Mouse (Mus musculus) kidney, postnatal 14 days (tissue): ENCODE measurements around the gene Mvk.
A peak's percentile ranks its signal among the peaks of the same experiment; 100 is the strongest.

Source experiments
- DNase-seq: peaks from one replicate; pipeline ENCODE4 v3.0.0; 2022; ENCODE audit warnings: mixed read lengths

Gene Mvk

DNA sequence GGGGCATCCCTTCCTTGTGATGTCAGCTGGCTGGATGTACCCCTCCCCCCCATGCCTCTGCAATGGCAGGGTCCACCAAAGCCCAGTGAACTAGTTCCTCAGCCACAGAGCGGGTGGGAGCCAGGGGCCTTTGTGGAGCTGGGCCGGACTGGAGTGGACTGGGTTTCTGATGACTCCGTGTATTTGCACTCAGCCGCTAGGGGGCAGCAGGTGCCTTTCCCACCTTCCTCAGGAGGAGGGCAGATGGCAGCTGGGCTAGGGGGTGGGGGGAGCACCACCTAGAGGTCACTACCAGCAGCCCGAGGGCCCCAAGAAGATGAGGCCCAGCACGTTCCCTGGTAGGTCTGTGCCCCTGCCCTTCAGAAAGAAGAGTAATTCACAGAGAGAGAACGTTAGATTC, 17.2 kb downstream of the Mvk start:
- peak; percentile 84 for DNase-seq

- peak; percentile 47 for DNase-seq
These were observed 18.3 kb downstream of the Mvk start for GRCm38 (mm10) chr5:114462067-114463040.

- DNase-seq, result no peak
These were observed 20.5 kb downstream of the Mvk start for GRCm38 (mm10) chr5:114464561-114464960.

- peak; percentile 20 for DNase-seq
These were observed 21.6 kb downstream of the Mvk start for GRCm38 (mm10) chr5:114465641-114466040.

DNA sequence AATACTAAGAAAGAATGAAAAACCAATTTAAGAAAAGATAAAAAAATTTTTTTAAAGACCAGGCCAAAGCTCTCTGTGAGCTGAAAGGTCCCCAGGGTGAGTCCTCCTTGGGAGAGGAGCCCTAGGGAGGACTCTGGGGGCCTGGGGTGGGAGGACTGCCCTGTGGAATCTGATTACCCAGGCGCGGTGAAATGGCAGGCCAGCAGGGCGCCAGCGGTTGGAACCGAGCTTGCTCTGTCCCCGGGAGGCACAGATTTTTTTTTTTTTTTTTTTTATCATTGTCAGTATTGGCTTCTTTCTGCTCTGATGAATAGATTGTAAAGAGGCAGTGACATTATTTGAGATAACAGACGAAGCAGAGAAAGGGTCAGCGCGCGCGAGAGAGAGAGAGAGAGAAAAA, 22.9 kb downstream of the Mvk start:
- peak; percentile 20 for DNase-seq

- DNase-seq, result peak; percentile 84
These were observed 23.4 kb downstream of the Mvk start for GRCm38 (mm10) chr5:114467430-114467829.

DNA sequence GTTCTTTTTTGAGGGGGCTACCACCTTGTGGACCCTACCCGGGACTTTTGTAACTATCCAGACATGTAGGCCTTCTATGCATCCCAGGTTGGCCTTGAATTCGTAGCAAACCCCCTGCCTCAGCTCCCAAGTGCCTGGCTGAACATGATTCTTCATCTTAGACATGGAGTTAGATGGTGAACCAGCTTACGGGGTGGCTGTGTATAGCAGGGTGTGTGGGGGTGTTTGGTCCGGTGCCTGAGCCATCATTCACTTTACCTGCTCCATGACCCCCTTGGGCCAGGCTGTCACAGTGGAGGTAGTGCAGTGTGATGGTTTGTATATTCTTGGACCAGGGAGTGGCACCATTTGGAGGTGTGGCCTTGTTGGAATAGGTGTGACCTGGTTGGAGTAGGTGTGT, 23.9 kb downstream of the Mvk start:
- DNase-seq, result no peak

GRCm38 (mm10) chr5:114470359-114470758, 26.3 kb downstream of the Mvk start:
- DNase-seq, result no peak

- DNase-seq, result no peak
These were observed 30.8 kb downstream of the Mvk start for GRCm38 (mm10) chr5:114474741-114475491.

DNA sequence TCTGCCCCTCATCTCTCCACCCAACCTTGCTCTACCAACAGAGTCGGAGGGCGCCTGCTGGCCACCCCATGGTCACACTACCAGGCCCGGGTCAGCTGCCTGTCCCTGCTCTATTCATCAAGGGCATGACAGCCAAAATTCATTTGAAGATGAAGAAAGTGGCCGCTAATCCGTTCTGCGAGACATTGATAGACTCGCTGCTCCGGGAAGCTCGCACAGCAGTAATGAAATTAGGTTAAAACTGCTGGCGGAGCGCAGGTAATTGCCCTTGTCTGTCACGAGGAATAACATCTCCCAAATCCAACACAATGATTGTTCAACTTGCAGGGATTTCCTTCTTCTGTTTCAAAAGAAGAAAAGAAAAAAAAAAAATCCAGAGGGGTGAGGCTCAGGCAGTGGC, 34.2 kb downstream of the Mvk start:
- no peak for DNase-seq

DNA sequence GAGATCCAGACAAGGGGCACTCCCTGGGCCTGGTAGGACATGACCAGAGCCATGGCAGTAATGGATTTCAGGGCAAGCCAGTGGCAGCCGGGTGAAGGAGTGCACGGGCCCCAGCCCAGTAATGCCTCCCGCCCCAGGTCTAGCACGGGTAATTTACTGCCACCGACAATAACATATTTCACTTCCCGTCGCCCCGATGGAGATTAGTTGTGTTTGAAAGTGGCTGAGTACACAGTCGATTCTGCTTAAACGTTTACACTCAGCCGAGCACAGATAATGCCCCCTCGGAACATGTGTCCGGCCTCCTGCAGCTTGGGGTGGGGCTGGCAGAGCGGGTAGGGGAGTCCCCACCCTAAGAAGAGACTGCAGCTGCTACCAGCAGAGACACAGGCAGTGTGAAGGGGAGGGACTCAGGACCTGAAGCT, 38.5 kb downstream of the Mvk start:
- DNase-seq, result no peak

DNA sequence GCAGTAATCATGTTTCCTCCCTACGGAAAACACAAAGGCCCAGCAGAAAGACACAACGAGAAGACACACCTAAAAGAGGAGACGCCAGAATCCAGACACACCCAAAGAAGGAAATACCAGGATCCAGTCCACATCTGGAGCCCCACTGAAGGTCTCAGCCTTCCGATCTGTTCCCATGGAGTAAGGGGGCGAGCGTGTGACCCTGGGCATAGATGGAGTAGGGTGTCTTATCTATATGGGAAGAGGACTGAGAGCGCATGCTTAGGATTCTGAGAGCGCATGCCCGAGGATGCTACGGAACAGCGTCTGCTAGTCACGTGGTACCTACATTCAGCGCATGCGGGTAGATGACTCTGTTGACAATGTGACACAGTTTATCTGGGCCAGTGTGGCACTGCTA, 41.6 kb downstream of the Mvk start:
- DNase-seq, result no peak

- no peak for DNase-seq
These were observed 45.5 kb downstream of the Mvk start for GRCm38 (mm10) chr5:114489570-114489969.

DNA sequence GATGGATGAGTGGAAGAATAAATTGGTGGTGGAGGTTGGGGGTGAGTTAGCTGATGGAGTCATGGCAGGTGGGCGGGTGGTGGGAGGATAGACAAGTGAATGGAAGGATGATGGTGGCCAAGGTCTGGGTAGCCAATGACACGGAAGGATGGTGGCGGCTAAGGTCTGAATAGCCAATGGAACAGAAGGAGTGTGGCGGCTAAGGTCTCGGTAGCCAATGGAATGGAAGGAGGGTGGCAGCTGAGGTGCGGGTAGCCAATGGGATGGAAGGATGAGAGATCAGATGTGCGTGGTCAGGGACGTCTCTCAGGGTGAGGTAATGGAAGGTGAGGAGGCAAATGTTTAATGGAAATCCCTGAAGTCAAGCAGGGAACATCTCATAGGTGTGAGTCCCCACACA, 46.2 kb downstream of the Mvk start:
- no peak for DNase-seq

GRCm38 (mm10) chr5:114494761-114495160, 50.7 kb downstream of the Mvk start:
- DNase-seq, result no peak

DNA sequence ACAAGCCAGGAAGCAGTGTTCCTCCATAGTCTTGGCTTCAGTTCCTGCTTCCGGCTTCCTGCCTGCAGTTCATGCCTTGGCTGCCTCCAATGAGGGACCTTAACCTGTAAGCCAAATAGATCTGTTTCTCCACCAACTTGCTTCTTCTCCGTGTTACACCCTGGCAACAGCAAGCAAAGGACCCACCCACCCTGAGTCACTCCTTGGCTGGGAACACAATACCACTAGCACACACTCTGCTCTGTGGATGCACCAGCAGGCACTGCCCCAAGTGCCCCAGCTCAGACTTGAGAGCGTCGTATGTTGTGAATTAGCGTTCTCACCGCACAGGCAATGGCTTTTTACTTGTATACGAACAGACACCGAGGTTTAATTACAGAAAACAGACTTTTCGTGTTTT, 57.2 kb downstream of the Mvk start:
- DNase-seq, result no peak

DNA sequence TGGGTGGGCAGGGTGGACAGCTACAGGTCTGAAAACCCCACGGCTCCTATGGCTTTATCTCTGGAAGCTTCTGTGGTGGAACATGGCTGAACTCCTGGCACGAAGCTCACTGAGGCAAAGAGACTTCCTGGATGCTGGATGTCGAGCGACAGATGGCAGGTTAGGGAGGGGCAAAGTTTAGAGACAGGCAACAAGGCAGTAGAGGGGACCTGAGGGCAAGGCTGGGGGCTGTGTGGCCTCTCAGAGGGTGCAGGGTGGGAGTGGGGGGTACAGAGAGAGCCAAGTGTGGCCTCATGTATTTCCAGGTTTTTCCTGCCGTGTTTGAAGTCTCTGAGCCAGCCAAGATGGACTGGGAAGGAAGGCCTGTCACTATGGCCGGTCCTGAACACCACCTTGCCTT, 60.8 kb downstream of the Mvk start:
- no peak for DNase-seq

GRCm38 (mm10) chr5:114505260-114506085, 61.4 kb downstream of the Mvk start:
- no peak for DNase-seq

GRCm38 (mm10) chr5:114507394-114507793, 63.3 kb downstream of the Mvk start:
- DNase-seq, result no peak

GRCm38 (mm10) chr5:114507964-114508363, 63.9 kb downstream of the Mvk start:
- peak; percentile 14 for DNase-seq

DNA sequence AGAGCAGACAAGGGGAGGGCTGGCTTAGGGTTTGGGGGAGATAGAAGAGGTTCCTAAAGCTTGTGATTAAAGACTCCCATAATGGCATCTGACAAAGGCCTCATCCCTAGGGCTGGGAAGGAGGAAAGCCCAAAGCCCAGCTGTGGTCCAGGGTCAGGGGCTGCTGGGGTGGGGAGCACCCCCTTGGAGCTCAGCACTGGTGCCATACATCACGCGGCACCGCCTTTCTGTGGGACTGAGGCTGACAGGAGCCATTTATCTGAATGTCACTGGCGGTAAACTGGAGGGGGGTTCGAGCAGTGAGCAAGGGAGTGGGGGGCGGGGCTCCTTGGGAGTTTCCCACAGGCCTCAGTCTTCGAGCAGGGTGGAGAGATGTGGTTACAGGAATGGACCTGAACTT, 65.4 kb downstream of the Mvk start:
- DNase-seq, result no peak
